Comparison of ENCODE assay signal across 17 mouse cellular contexts in the genomic region with DNA sequence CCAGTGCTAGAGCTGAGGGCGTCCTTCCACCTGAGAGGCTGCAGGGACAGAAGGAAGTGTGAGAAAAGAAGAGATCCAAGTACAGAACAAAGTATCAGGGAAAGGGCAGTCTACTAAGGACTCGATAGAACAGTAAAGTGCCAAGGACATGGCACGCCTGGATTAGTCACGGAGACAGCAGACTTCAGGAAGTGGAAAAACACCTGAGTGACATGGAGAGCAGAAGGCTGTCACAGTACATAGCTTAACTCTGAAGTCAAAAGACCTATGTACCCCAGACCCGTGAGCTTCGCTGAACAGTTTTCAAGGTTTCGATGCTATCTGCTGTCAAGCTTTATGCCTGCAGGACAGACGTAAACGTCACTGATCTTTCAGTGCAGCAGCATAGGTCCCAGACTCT.
DNase-seq lines count a peak whose midpoint lies in the region; ATAC-seq and TF ChIP-seq lines count a peak whose summit lies in the region.
"Had no signal": no experiment of that assay in that cellular context is flagged by ENCODE, and none has a peak within 500 bp of the region (broad histone marks: within the 10 kb centered on the region; RNA-seq: fewer than 3 reads in every experiment).

No protein-coding gene starts in this region.

- H3K4me3 ChIP-seq in intestine, embryonic 15.5 days (replicated peaks): no peak overlapping the region
- no peak overlapping the region for H3K4me3 ChIP-seq in small intestine, adult 2 months (ENCODE audit: low read depth, low read length)
- H3K4me3 ChIP-seq: embryonic facial prominence, embryonic 13.5 days; forebrain, embryonic 12.5 days; hindbrain, embryonic 13.5 days had no signal

- H3K27ac ChIP-seq in intestine, embryonic 15.5 days: no peak overlapping the region
- peak overlapping the region; percentile 64 for H3K27ac ChIP-seq in small intestine, adult 2 months (ENCODE audit: insufficient read depth, low read depth, low read length)
- H3K27ac ChIP-seq: embryonic facial prominence, embryonic 13.5 days; forebrain, embryonic 12.5 days; hindbrain, embryonic 13.5 days; hindbrain, postnatal 0 days had no signal

- DNase-seq in adrenal gland, adult 2 months: peak; percentile 61
- DNase-seq in adrenal gland, postnatal 10 days: peak; percentile 32
- no peak for DNase-seq in urinary bladder, postnatal 25 days (ENCODE audit: low spot score)
- DNase-seq in ovary, postnatal 10 days (ENCODE audit: low spot score): no peak
- DNase-seq in thymus, postnatal 0 days (ENCODE audit: low spot score): no peak
- DNase-seq: gastrocnemius, postnatal 14 days; heart, postnatal 14 days had no signal

- peak; percentile 70 for ATAC-seq in intestine, embryonic 15.5 days
- ATAC-seq: activated CD4-positive, CD25-positive, alpha-beta regulatory T cell, adult 4 months; forebrain, embryonic 16.5 days; hindbrain, postnatal 0 days; Patski had no signal

- no peaks in the 10 kb centered on the region for H3K9me3 ChIP-seq in intestine, embryonic 15.5 days
- H3K9me3 ChIP-seq: embryonic facial prominence, embryonic 13.5 days; forebrain, embryonic 12.5 days; hindbrain, embryonic 13.5 days had no signal

- no peak overlapping the region for H3K9ac ChIP-seq in intestine, embryonic 15.5 days
- H3K9ac ChIP-seq: embryonic facial prominence, embryonic 13.5 days; forebrain, embryonic 12.5 days; hindbrain, embryonic 13.5 days had no signal

- TF ChIP-seq POLR2A in small intestine, adult 2 months (IDR thresholded peaks at IDR 0.05; ENCODE audit: low read depth, low read length): no peak

- no peak overlapping the region for H3K4me2 ChIP-seq in intestine, embryonic 15.5 days (replicated peaks)
- H3K4me2 ChIP-seq: embryonic facial prominence, embryonic 13.5 days; forebrain, embryonic 12.5 days; hindbrain, embryonic 13.5 days had no signal

- TF ChIP-seq CTCF in small intestine, adult 2 months (IDR thresholded peaks at IDR 0.05; ENCODE audit: extremely low read depth, insufficient read length, insufficient replicate concordance, low read depth, low read length): no peak

- H3K36me3 ChIP-seq in intestine, embryonic 15.5 days: no peaks in the 10 kb centered on the region
- H3K36me3 ChIP-seq in small intestine, adult 2 months (ENCODE audit: control insufficient read depth, insufficient read depth, low read length): no peaks in the 10 kb centered on the region

- H3K27me3 ChIP-seq in intestine, embryonic 15.5 days (replicated peaks): no peaks in the 10 kb centered on the region
- H3K27me3 ChIP-seq in small intestine, adult 2 months (ENCODE audit: control insufficient read depth, insufficient read depth, low read length): no peaks in the 10 kb centered on the region
- H3K27me3 ChIP-seq: CH12.LX; embryonic facial prominence, embryonic 13.5 days; forebrain, embryonic 12.5 days; hindbrain, embryonic 13.5 days; Patski had no signal

- WGBS in intestine, embryonic 15.5 days: 84% methylated on average over 9 of the region's 9 CpGs
- 66% methylated on average over 9 of the region's 9 CpGs for WGBS in small intestine, adult 2 months

- H3K4me1 ChIP-seq in intestine, embryonic 15.5 days (replicated peaks): no peaks in the 10 kb centered on the region
- H3K4me1 ChIP-seq in small intestine, adult 2 months (ENCODE audit: control insufficient read depth, insufficient read depth, insufficient read length, low read length): peaks cover 5% of the 10 kb centered on the region; the same call in 1 of the 2 replicates
- H3K4me1 ChIP-seq: embryonic facial prominence, embryonic 13.5 days; forebrain, embryonic 12.5 days; hindbrain, embryonic 13.5 days had no signal

Comparison
In these comparisons a context has a peak if more than half of its experiments do, and no peak if none do; other contexts are left out.
1. DNase-seq: peak in adrenal gland, adult 2 months (single experiment) and adrenal gland, postnatal 10 days (single experiment); none in urinary bladder, postnatal 25 days (single experiment), ovary, postnatal 10 days (single experiment) and thymus, postnatal 0 days (single experiment).